Mouse (Mus musculus) kidney, postnatal 0 days (tissue): ENCODE results near the gene Lrrc27. TPM values are rescaled to one million over a fixed set of nuclear protein-coding genes. Genes with fewer than 3 reads are reported as not detected.

Experiments
- ATAC-seq: fragments of 200-750 bp; cut with Nextera tagmentation; replicated peaks from 2 replicates; pipeline ENCODE4 v1.8.0; 2017; ENCODE audit warnings: low read depth, moderate number of reproducible peaks, moderate TSS enrichment, moderate library complexity; ENCODE audit not compliant: low FRiP score
- DNase-seq: peaks from one replicate; pipeline ENCODE4 v3.0.0-alpha.2; 2016; ENCODE audit warnings: low spot score
- H3K27ac ChIP-seq: fragments of 300-500 bp; sonication (generic); 2 replicates; pipeline ENCODE4 v1.5.1; 2014; ENCODE audit warnings: mild to moderate bottlenecking
- H3K27me3 ChIP-seq: fragments of 300-500 bp; sonication (generic); 2 replicates; pipeline ENCODE4 v1.6.1; 2014; ENCODE audit warnings: low read length, mixed read lengths; ENCODE audit not compliant: insufficient read depth
- H3K36me3 ChIP-seq: fragments of 300-500 bp; sonication (generic); 2 replicates; pipeline ENCODE4 v1.6.1; 2014; ENCODE audit warnings: low read length, mixed read lengths; ENCODE audit not compliant: insufficient read depth
- H3K4me1 ChIP-seq: fragments of 300-500 bp; sonication (generic); replicated peaks from 2 replicates; pipeline ENCODE4 v1.6.1; 2014; ENCODE audit warnings: antibody characterized with exemption, low read length, mixed read lengths; ENCODE audit not compliant: insufficient read depth
- H3K4me2 ChIP-seq: fragments of 300-500 bp; sonication (generic); 2 replicates; pipeline ENCODE4 v1.6.1; 2014; ENCODE audit warnings: mild to moderate bottlenecking, low read length, moderate library complexity, mixed read lengths
- H3K4me3 ChIP-seq: fragments of 300-500 bp; sonication (generic); replicated peaks from 2 replicates; pipeline ENCODE4 v1.5.1; 2014; ENCODE audit warnings: low read depth, low read length
- H3K9ac ChIP-seq: fragments of 300-500 bp; sonication (generic); 2 replicates; pipeline ENCODE4 v1.6.1; 2014; ENCODE audit warnings: low read depth, low read length
- H3K9me3 ChIP-seq: fragments of 300-500 bp; sonication (generic); replicated peaks from 2 replicates; pipeline ENCODE4 v1.6.1; 2016; ENCODE audit warnings: low read length, inconsistent platforms, mixed read lengths
- CTCF ChIP-seq: IDR thresholded peaks from 2 replicates; pipeline ENCODE4 v1.5.1; 2016; ENCODE audit warnings: antibody characterized with exemption, low read depth, mild to moderate bottlenecking, moderate library complexity
- WGBS: fragments of 180-500 bp; shearing (Covaris S2); extraction: QIAGEN DNeasy Blood & Tissue Kit; methylation state at CpG from one replicate; pipeline ENCODE4 v1.1.7; 2014; 5-methylcytosine and 5-hydroxymethylcytosine counted together
- polyA plus RNA-seq: library from polyadenylated mRNA; unstranded; fragments of >200 nt; fragmentation: Nextera tagmentation; extraction: Ambion mirVana; gene quantifications from 2 replicates; pipeline ENCODE4 v1.2.1, GENCODE M21; 2015

The Lrrc27 gene
- polyA plus RNA-seq, 1 experiment from 2014 or later, result 4.1 TPM

- Histone ChIP-seq H3K4me1 (0 out of 2 replicates have a peak, but pooled peaks cover 5% of the 10 kb centered on the region), H3K4me3 (no peak overlapping the region), H3K9me3 (no peaks in the 10 kb centered on the region), H3K4me2 (no peak overlapping the region), H3K27ac (no peak overlapping the region), H3K36me3 (no peaks in the 10 kb centered on the region), H3K9ac (no peak overlapping the region), H3K27me3 (0 out of 2 replicates have a peak, but pooled peaks cover 11% of the 10 kb centered on the region)
- 84% methylated on average over 7 of the region's 7 CpGs for WGBS
- ATAC-seq, result no peak
- DNase-seq, result no peak
- TF ChIP-seq CTCF, result no peak
Measured at GRCm38 (mm10) chr7:139184846-139185245, 27.9 kb upstream of the Lrrc27 start.

GRCm38 (mm10) chr7:139185971-139186370 is 26.8 kb upstream of the Lrrc27 start:
- ATAC-seq, result no peak

DNA sequence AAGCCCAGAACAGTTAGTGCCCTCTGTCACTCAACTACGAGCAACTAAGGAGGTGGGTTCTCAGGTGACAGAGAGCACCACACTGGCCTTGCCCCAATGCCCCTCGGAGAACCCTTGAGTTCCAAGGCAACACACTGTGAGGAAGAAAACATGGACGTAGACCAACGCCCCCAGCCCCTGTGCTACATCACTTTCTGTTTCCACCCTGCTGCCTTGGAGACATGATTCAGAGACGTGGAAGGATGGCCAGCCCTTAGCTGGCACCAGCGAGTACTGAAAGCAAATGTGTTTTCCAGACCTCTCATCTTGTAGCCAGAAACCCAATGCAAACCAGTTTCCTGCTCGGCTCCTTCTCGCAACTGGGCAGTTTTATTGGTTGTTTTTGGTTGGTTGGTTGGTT is 26.4 kb upstream of the Lrrc27 start:
- Histone ChIP-seq H3K4me3 (no peak overlapping the region), H3K9ac (no peak overlapping the region), H3K27ac (no peak overlapping the region), H3K9me3 (no peaks in the 10 kb centered on the region), H3K36me3 (no peaks in the 10 kb centered on the region), H3K4me1 (0 out of 2 replicates have a peak, but pooled peaks cover 5% of the 10 kb centered on the region), H3K4me2 (no peak overlapping the region), H3K27me3 (0 out of 2 replicates have a peak, but pooled peaks cover 11% of the 10 kb centered on the region)
- ATAC-seq (no peak), DNase-seq (no peak)
- WGBS, result 48% methylated on average over 8 of the region's 8 CpGs
- no peak for TF ChIP-seq CTCF

More at GRCm38 (mm10) chr7:139185971-139186370, 26.8 kb upstream of the Lrrc27 start:
- no peaks in the 10 kb centered on the region for H3K9me3 ChIP-seq
- no peak for TF ChIP-seq CTCF
- H3K9ac ChIP-seq, result no peak overlapping the region
- 36% methylated on average over 5 of the region's 5 CpGs for WGBS
- H3K4me1 ChIP-seq, result 0 out of 2 replicates have a peak, but pooled peaks cover 5% of the 10 kb centered on the region
- no peak for DNase-seq
- H3K27ac ChIP-seq, result no peak overlapping the region
- 0 out of 2 replicates have a peak, but pooled peaks cover 11% of the 10 kb centered on the region for H3K27me3 ChIP-seq
- H3K4me2 ChIP-seq, result no peak overlapping the region
- no peaks in the 10 kb centered on the region for H3K36me3 ChIP-seq
- no peak overlapping the region for H3K4me3 ChIP-seq

- Histone ChIP-seq H3K27ac (no peak overlapping the region), H3K9me3 (no peaks in the 10 kb centered on the region), H3K36me3 (no peaks in the 10 kb centered on the region), H3K4me1 (0 out of 2 replicates have a peak, but pooled peaks cover 5% of the 10 kb centered on the region), H3K4me2 (peak overlapping the region; percentile 98), H3K27me3 (0 out of 2 replicates have a peak, but pooled peaks cover 11% of the 10 kb centered on the region), H3K9ac (no peak overlapping the region), H3K4me3 (peak overlapping the region; percentile 59)
- no peak for DNase-seq
- no peak for TF ChIP-seq CTCF
- WGBS, result 38% methylated on average over 7 of the region's 7 CpGs
- ATAC-seq, result no peak
Measured at GRCm38 (mm10) chr7:139187277-139187676, 25.5 kb upstream of the Lrrc27 start.

- H3K4me3 ChIP-seq, result peak overlapping the region; percentile 59
- peak; percentile 90 for DNase-seq
- no peaks in the 10 kb centered on the region for H3K36me3 ChIP-seq
- no peak for TF ChIP-seq CTCF
- H3K27ac ChIP-seq, result no peak overlapping the region
- H3K4me1 ChIP-seq, result 0 out of 2 replicates have a peak, but pooled peaks cover 5% of the 10 kb centered on the region
- no peaks in the 10 kb centered on the region for H3K9me3 ChIP-seq
- under 1% methylated on average over 79 of the region's 94 CpGs for WGBS
- peak; percentile 95 for ATAC-seq
- 0 out of 2 replicates have a peak, but pooled peaks cover 11% of the 10 kb centered on the region for H3K27me3 ChIP-seq
- peak overlapping the region; percentile 58 for H3K9ac ChIP-seq
- H3K4me2 ChIP-seq, result peak overlapping the region; percentile 98
Measured at GRCm38 (mm10) chr7:139187771-139188633, 24.8 kb upstream of the Lrrc27 start.

- Histone ChIP-seq H3K27me3 (0 out of 2 replicates have a peak, but pooled peaks cover 11% of the 10 kb centered on the region), H3K4me2 (peak overlapping the region; percentile 98), H3K27ac (no peak overlapping the region), H3K9me3 (no peaks in the 10 kb centered on the region), H3K4me1 (0 out of 2 replicates have a peak, but pooled peaks cover 5% of the 10 kb centered on the region), H3K36me3 (no peaks in the 10 kb centered on the region), H3K4me3 (peak overlapping the region; percentile 59), H3K9ac (peak overlapping the region; percentile 58; the same call in 1 of the 2 replicates)
- DNase-seq (peak; percentile 80), ATAC-seq (peak; percentile 80)
- whole genome bisulfite sequencing, result 2% methylated on average over 23 of the region's 23 CpGs
- TF ChIP-seq CTCF, result peak; percentile 38
Measured at GRCm38 (mm10) chr7:139188634-139189207, 24.1 kb upstream of the Lrrc27 start.
